Mouse (Mus musculus): ENCODE measurements around the gene Zfp64. TPM values are rescaled to one million over a fixed set of nuclear protein-coding genes. Genes with fewer than 3 reads are reported as not detected.
A peak's percentile ranks its signal among the peaks of the same experiment; 100 is the strongest.

Zfp64 gene
- polyA plus RNA-seq, 1 experiment: 24.1 TPM

DNA sequence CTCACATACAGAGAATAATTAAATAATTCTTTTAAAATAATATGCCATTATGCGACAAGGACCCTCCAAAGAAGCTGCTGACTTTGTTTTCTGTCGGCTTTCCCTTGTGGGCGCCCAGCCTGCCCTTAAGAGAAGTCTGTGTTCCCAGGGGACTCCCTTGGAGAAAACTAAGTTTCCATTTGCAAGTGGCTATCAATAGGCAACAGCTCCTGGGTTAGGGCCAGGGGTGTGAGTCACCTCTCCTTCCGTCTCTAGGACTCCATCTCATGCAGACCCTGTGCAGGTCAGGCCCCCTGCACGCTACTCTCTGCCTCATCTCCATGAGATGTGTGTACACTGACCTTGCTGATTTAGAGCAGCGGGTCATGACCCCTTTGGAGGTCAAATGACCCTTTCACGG, 57.5 kb downstream of the Zfp64 start:
- Histone ChIP-seq H3K27ac (ENCODE audit: insufficient read depth, low read depth, low read length) (no peak overlapping the region), H3K27me3 (ENCODE audit: control insufficient read depth, insufficient read depth, low read length) (no peaks in the 10 kb centered on the region), H3K36me3 (ENCODE audit: control insufficient read depth, insufficient read depth, low read length) (no peaks in the 10 kb centered on the region), H3K4me1 (ENCODE audit: control insufficient read depth, insufficient read depth, insufficient read length, low read length) (no peaks in the 10 kb centered on the region), H3K4me3 (ENCODE audit: low read depth, low read length) (no peak overlapping the region)
- TF ChIP-seq POLR2A (IDR thresholded peaks at IDR 0.05; ENCODE audit: low read depth, low read length) (no peak), CTCF (IDR thresholded peaks at IDR 0.05; ENCODE audit: extremely low read depth, insufficient read length, insufficient replicate concordance, low read depth, low read length) (no peak)
- 79% methylated on average over 7 of the region's 7 CpGs for WGBS

GRCm38 (mm10) chr2:168895531-168895930, 59.9 kb downstream of the Zfp64 start:
- TF ChIP-seq CTCF (IDR thresholded peaks at IDR 0.05; ENCODE audit: extremely low read depth, insufficient read length, insufficient replicate concordance, low read depth, low read length) (no peak), POLR2A (IDR thresholded peaks at IDR 0.05; ENCODE audit: low read depth, low read length) (no peak)
- Histone ChIP-seq H3K27ac (ENCODE audit: insufficient read depth, low read depth, low read length) (no peak overlapping the region), H3K4me3 (ENCODE audit: low read depth, low read length) (no peak overlapping the region), H3K27me3 (ENCODE audit: control insufficient read depth, insufficient read depth, low read length) (no peaks in the 10 kb centered on the region), H3K4me1 (ENCODE audit: control insufficient read depth, insufficient read depth, insufficient read length, low read length) (no peaks in the 10 kb centered on the region), H3K36me3 (ENCODE audit: control insufficient read depth, insufficient read depth, low read length) (no peaks in the 10 kb centered on the region)
- WGBS: 89% methylated on average over 8 of the region's 8 CpGs

DNA sequence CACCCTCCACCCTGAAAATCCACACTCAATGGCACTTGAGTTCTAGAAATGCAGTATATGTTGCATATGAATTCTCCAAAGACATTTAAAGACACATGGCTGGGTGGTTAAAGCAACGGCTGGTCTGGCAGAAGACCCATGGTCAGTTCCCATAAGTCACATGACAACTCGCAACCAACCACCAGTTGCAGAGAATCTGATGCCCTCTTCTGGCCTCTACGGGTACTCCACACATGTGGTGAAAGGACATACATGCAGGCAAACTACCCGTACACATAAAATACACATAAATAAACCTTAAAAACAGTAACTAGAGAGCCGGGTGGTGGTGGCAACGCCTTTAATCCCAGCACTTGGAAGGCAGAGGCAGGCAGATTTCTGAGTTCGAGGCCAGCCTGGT, 60.6 kb downstream of the Zfp64 start:
- TF ChIP-seq CTCF (IDR thresholded peaks at IDR 0.05; ENCODE audit: extremely low read depth, insufficient read length, insufficient replicate concordance, low read depth, low read length): no peak
- H3K36me3 ChIP-seq (ENCODE audit: control insufficient read depth, insufficient read depth, low read length): no peaks in the 10 kb centered on the region
- no peak overlapping the region for H3K4me3 ChIP-seq (ENCODE audit: low read depth, low read length)
- H3K27me3 ChIP-seq (ENCODE audit: control insufficient read depth, insufficient read depth, low read length): no peaks in the 10 kb centered on the region
- WGBS: 90% methylated on average over 7 of the region's 7 CpGs
- no peak overlapping the region for H3K27ac ChIP-seq (ENCODE audit: insufficient read depth, low read depth, low read length)
- no peaks in the 10 kb centered on the region for H3K4me1 ChIP-seq (ENCODE audit: control insufficient read depth, insufficient read depth, insufficient read length, low read length)

DNA sequence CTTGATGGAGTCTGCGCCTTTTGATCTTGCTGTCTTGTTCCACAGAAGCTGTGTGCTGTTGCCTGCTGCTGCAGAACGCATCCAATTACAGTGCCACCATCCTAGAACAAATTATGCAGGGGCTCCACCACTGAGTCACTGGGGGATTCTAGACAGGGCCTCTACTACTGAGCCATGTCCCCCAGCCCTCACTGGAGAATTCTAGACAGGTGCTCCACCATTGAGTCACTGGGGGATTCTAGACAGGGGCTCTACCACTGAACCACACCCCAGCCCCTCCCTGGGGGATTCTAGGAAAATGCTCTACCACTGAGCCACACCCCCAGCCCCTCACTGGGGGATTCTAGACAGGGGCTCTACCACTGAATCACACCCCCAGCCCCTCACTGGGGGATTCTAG, 63.3 kb downstream of the Zfp64 start:
- H3K27ac ChIP-seq (ENCODE audit: insufficient read depth, low read depth, low read length): no peak overlapping the region
- H3K36me3 ChIP-seq (ENCODE audit: control insufficient read depth, insufficient read depth, low read length): no peaks in the 10 kb centered on the region
- no peaks in the 10 kb centered on the region for H3K27me3 ChIP-seq (ENCODE audit: control insufficient read depth, insufficient read depth, low read length)
- H3K4me3 ChIP-seq (ENCODE audit: low read depth, low read length): no peak overlapping the region
- WGBS: 79% methylated on average over 2 of the region's 2 CpGs
- TF ChIP-seq POLR2A (IDR thresholded peaks at IDR 0.05; ENCODE audit: low read depth, low read length): no peak
- no peak for TF ChIP-seq CTCF (IDR thresholded peaks at IDR 0.05; ENCODE audit: extremely low read depth, insufficient read length, insufficient replicate concordance, low read depth, low read length)
- no peaks in the 10 kb centered on the region for H3K4me1 ChIP-seq (ENCODE audit: control insufficient read depth, insufficient read depth, insufficient read length, low read length)

DNA sequence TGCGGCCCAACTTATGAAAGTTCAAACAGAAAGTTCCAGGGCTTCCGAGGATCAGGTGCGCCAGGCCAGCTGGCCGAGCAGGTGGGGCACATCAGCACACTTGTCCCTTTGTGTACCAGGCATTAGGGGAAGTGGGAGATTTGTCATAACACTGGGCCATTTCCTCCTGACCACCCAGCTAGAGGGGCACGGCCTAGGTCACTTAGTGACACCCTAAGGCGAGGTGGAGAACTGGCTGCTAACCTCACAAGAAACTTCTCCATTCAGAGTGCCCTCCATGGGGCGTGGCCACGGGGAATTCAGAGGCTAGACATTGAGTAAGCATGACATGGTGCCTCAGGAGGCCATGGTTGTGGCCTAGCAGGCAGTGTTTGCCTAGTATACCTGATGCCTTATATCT, 70.7 kb downstream of the Zfp64 start:
- no peak overlapping the region for H3K4me3 ChIP-seq (ENCODE audit: low read depth, low read length)
- no peaks in the 10 kb centered on the region for H3K4me1 ChIP-seq (ENCODE audit: control insufficient read depth, insufficient read depth, insufficient read length, low read length)
- TF ChIP-seq POLR2A (IDR thresholded peaks at IDR 0.05; ENCODE audit: low read depth, low read length): no peak
- no peak for TF ChIP-seq CTCF (IDR thresholded peaks at IDR 0.05; ENCODE audit: extremely low read depth, insufficient read length, insufficient replicate concordance, low read depth, low read length)
- H3K36me3 ChIP-seq (ENCODE audit: control insufficient read depth, insufficient read depth, low read length): no peaks in the 10 kb centered on the region
- no peak overlapping the region for H3K27ac ChIP-seq (ENCODE audit: insufficient read depth, low read depth, low read length)
- H3K27me3 ChIP-seq (ENCODE audit: control insufficient read depth, insufficient read depth, low read length): no peaks in the 10 kb centered on the region
- 27% methylated on average over 8 of the region's 8 CpGs for WGBS

- H3K36me3 ChIP-seq (ENCODE audit: control insufficient read depth, insufficient read depth, low read length): no peaks in the 10 kb centered on the region
- no peak overlapping the region for H3K27ac ChIP-seq (ENCODE audit: insufficient read depth, low read depth, low read length)
- no peak overlapping the region for H3K4me3 ChIP-seq (ENCODE audit: low read depth, low read length)
- no peaks in the 10 kb centered on the region for H3K4me1 ChIP-seq (ENCODE audit: control insufficient read depth, insufficient read depth, insufficient read length, low read length)
- WGBS: 79% methylated on average over 1 of the region's 1 CpGs
- no peaks in the 10 kb centered on the region for H3K27me3 ChIP-seq (ENCODE audit: control insufficient read depth, insufficient read depth, low read length)
- TF ChIP-seq CTCF (IDR thresholded peaks at IDR 0.05; ENCODE audit: extremely low read depth, insufficient read length, insufficient replicate concordance, low read depth, low read length): no peak
- TF ChIP-seq POLR2A (IDR thresholded peaks at IDR 0.05; ENCODE audit: low read depth, low read length): no peak
Observed at GRCm38 (mm10) chr2:168882997-168883396, 72.4 kb downstream of the Zfp64 start.

GRCm38 (mm10) chr2:168881927-168882326, 73.5 kb downstream of the Zfp64 start:
- 50% methylated on average over 5 of the region's 5 CpGs for WGBS

GRCm38 (mm10) chr2:168879573-168879972, 75.8 kb downstream of the Zfp64 start:
- 85% methylated on average over 10 of the region's 10 CpGs for WGBS
- TF ChIP-seq CTCF (IDR thresholded peaks at IDR 0.05; ENCODE audit: extremely low read depth, insufficient read length, insufficient replicate concordance, low read depth, low read length) (peak; percentile 6; the same call in 1 of the 2 replicates), POLR2A (IDR thresholded peaks at IDR 0.05; ENCODE audit: low read depth, low read length) (no peak)
- H3K27ac ChIP-seq (ENCODE audit: insufficient read depth, low read depth, low read length): no peak overlapping the region

More at GRCm38 (mm10) chr2:168881927-168882326, 73.5 kb downstream of the Zfp64 start:
- TF ChIP-seq CTCF (IDR thresholded peaks at IDR 0.05; ENCODE audit: extremely low read depth, insufficient read length, insufficient replicate concordance, low read depth, low read length) (peak; percentile 58; the same call in 1 of the 2 replicates), POLR2A (IDR thresholded peaks at IDR 0.05; ENCODE audit: low read depth, low read length) (no peak)
- Histone ChIP-seq H3K36me3 (ENCODE audit: control insufficient read depth, insufficient read depth, low read length) (no peaks in the 10 kb centered on the region), H3K27ac (ENCODE audit: insufficient read depth, low read depth, low read length) (no peak overlapping the region), H3K4me1 (ENCODE audit: control insufficient read depth, insufficient read depth, insufficient read length, low read length) (no peaks in the 10 kb centered on the region), H3K4me3 (ENCODE audit: low read depth, low read length) (no peak overlapping the region), H3K27me3 (ENCODE audit: control insufficient read depth, insufficient read depth, low read length) (no peaks in the 10 kb centered on the region)

More at GRCm38 (mm10) chr2:168879573-168879972, 75.8 kb downstream of the Zfp64 start:
- H3K36me3 ChIP-seq (ENCODE audit: control insufficient read depth, insufficient read depth, low read length): no peaks in the 10 kb centered on the region
- H3K27me3 ChIP-seq (ENCODE audit: control insufficient read depth, insufficient read depth, low read length): no peaks in the 10 kb centered on the region
- H3K4me3 ChIP-seq (ENCODE audit: low read depth, low read length): no peak overlapping the region
- no peaks in the 10 kb centered on the region for H3K4me1 ChIP-seq (ENCODE audit: control insufficient read depth, insufficient read depth, insufficient read length, low read length)
